Mouse (Mus musculus): ENCODE measurements around the gene Gtf2h3. TPM values are rescaled to one million over a fixed set of nuclear protein-coding genes. Genes with fewer than 3 reads are reported as not detected.

The Gtf2h3 gene
- polyA plus RNA-seq, 1 experiment: 46.1 TPM

GRCm38 (mm10) chr5:124552094-124552472 lies 26.9 kb upstream of the Gtf2h3 start:
- WGBS: 2% methylated on average over 9 of the region's 9 CpGs
- Histone ChIP-seq H3K4me1 (ENCODE audit: control insufficient read depth, insufficient read depth, low read length) (peaks cover 2% of the 10 kb centered on the region; the same call in 1 of the 2 replicates), H3K27me3 (ENCODE audit: control insufficient read depth, insufficient read depth, low read length) (no peaks in the 10 kb centered on the region), H3K27ac (ENCODE audit: insufficient read depth, low read length) (no peak overlapping the region), H3K4me3 (replicated peaks; ENCODE audit: insufficient read depth, low read depth, low read length) (peak overlapping the region; percentile 14)
- no peak for DNase-seq
- no peak for TF ChIP-seq CTCF (IDR thresholded peaks at IDR 0.05; ENCODE audit: borderline replicate concordance, insufficient read depth, low read depth, low read length)
- no peak for TF ChIP-seq POLR2A (IDR thresholded peaks at IDR 0.05; ENCODE audit: borderline replicate concordance, insufficient read depth, low read length)

GRCm38 (mm10) chr5:124552558-124553307 lies 26.2 kb upstream of the Gtf2h3 start, which contains the start of gene Ddx55:
Ddx55 (plus strand) TSS chr5:124552864.
- DNase-seq: peak; percentile 90 to 94
- under 1% methylated on average over 66 of the region's 66 CpGs for WGBS
- peak within 1 kb of the TSS; percentile 94 for H3K4me3 ChIP-seq (replicated peaks; ENCODE audit: insufficient read depth, low read depth, low read length)
- peaks cover 2% of the 10 kb centered on the region; the same call in 1 of the 2 replicates for H3K4me1 ChIP-seq (ENCODE audit: control insufficient read depth, insufficient read depth, low read length)
- peak; percentile 92 for TF ChIP-seq POLR2A (IDR thresholded peaks at IDR 0.05; ENCODE audit: borderline replicate concordance, insufficient read depth, low read length)
- TF ChIP-seq CTCF (IDR thresholded peaks at IDR 0.05; ENCODE audit: borderline replicate concordance, insufficient read depth, low read depth, low read length): no peak
- H3K27me3 ChIP-seq (ENCODE audit: control insufficient read depth, insufficient read depth, low read length): no peaks in the 10 kb centered on the region
- peak within 1 kb of the TSS; percentile 60; the same call in 1 of the 2 replicates for H3K27ac ChIP-seq (ENCODE audit: insufficient read depth, low read length)

GRCm38 (mm10) chr5:124553607-124554006 lies 25.3 kb upstream of the Gtf2h3 start:
- H3K4me3 ChIP-seq (replicated peaks; ENCODE audit: insufficient read depth, low read depth, low read length): peak overlapping the region; percentile 25
- TF ChIP-seq CTCF (IDR thresholded peaks at IDR 0.05; ENCODE audit: borderline replicate concordance, insufficient read depth, low read depth, low read length): no peak
- TF ChIP-seq POLR2A (IDR thresholded peaks at IDR 0.05; ENCODE audit: borderline replicate concordance, insufficient read depth, low read length): no peak
- no peak overlapping the region for H3K27ac ChIP-seq (ENCODE audit: insufficient read depth, low read length)
- H3K27me3 ChIP-seq (ENCODE audit: control insufficient read depth, insufficient read depth, low read length): no peaks in the 10 kb centered on the region
- H3K4me1 ChIP-seq (ENCODE audit: control insufficient read depth, insufficient read depth, low read length): peaks cover 2% of the 10 kb centered on the region; the same call in 1 of the 2 replicates
- 64% methylated on average over 6 of the region's 6 CpGs for WGBS
- no peak for DNase-seq

GRCm38 (mm10) chr5:124555145-124555544 lies 23.8 kb upstream of the Gtf2h3 start:
- DNase-seq: no peak
- 74% methylated on average over 1 of the region's 1 CpGs for WGBS
- H3K27ac ChIP-seq (ENCODE audit: insufficient read depth, low read length): no peak overlapping the region

GRCm38 (mm10) chr5:124571068-124571467 lies 7.9 kb upstream of the Gtf2h3 start:
- H3K27ac ChIP-seq (ENCODE audit: insufficient read depth, low read length): no peak overlapping the region
- TF ChIP-seq POLR2A (IDR thresholded peaks at IDR 0.05; ENCODE audit: borderline replicate concordance, insufficient read depth, low read length) (0 out of 2 replicates have a peak, but pooled peaks have one; percentile 24), CTCF (IDR thresholded peaks at IDR 0.05; ENCODE audit: borderline replicate concordance, insufficient read depth, low read depth, low read length) (no peak)
- peaks cover 5% of the 10 kb centered on the region for H3K4me1 ChIP-seq (ENCODE audit: control insufficient read depth, insufficient read depth, low read length)
- H3K4me3 ChIP-seq (replicated peaks; ENCODE audit: insufficient read depth, low read depth, low read length): no peak overlapping the region
- 15% methylated on average over 12 of the region's 12 CpGs for WGBS
- peak; percentile 81 to 91 for DNase-seq
- no peaks in the 10 kb centered on the region for H3K27me3 ChIP-seq (ENCODE audit: control insufficient read depth, insufficient read depth, low read length)

More at GRCm38 (mm10) chr5:124555145-124555544, 23.8 kb upstream of the Gtf2h3 start:
- H3K4me1 ChIP-seq (ENCODE audit: control insufficient read depth, insufficient read depth, low read length): peaks cover 2% of the 10 kb centered on the region; the same call in 1 of the 2 replicates
- no peak overlapping the region for H3K4me3 ChIP-seq (replicated peaks; ENCODE audit: insufficient read depth, low read depth, low read length)
- TF ChIP-seq POLR2A (IDR thresholded peaks at IDR 0.05; ENCODE audit: borderline replicate concordance, insufficient read depth, low read length) (no peak), CTCF (IDR thresholded peaks at IDR 0.05; ENCODE audit: borderline replicate concordance, insufficient read depth, low read depth, low read length) (no peak)
- no peaks in the 10 kb centered on the region for H3K27me3 ChIP-seq (ENCODE audit: control insufficient read depth, insufficient read depth, low read length)

- TF ChIP-seq CTCF (IDR thresholded peaks at IDR 0.05; ENCODE audit: borderline replicate concordance, insufficient read depth, low read depth, low read length): no peak
- no peak for TF ChIP-seq POLR2A (IDR thresholded peaks at IDR 0.05; ENCODE audit: borderline replicate concordance, insufficient read depth, low read length)
- Histone ChIP-seq H3K27me3 (ENCODE audit: control insufficient read depth, insufficient read depth, low read length) (no peaks in the 10 kb centered on the region), H3K4me3 (replicated peaks; ENCODE audit: insufficient read depth, low read depth, low read length) (no peak overlapping the region), H3K4me1 (ENCODE audit: control insufficient read depth, insufficient read depth, low read length) (peaks cover 5% of the 10 kb centered on the region), H3K27ac (ENCODE audit: insufficient read depth, low read length) (no peak overlapping the region)
- 91% methylated on average over 7 of the region's 7 CpGs for WGBS
- DNase-seq: no peak
Observed at GRCm38 (mm10) chr5:124575467-124575866, 3.5 kb upstream of the Gtf2h3 start.

GRCm38 (mm10) chr5:124582515-124582914 lies 3.6 kb downstream of the Gtf2h3 start:
- no peaks in the 10 kb centered on the region; the same call in 1 of the 2 replicates for H3K4me1 ChIP-seq (ENCODE audit: control insufficient read depth, insufficient read depth, low read length)
- 74% methylated on average over 5 of the region's 5 CpGs for WGBS
- H3K27ac ChIP-seq (ENCODE audit: insufficient read depth, low read length): no peak overlapping the region
- no peak overlapping the region for H3K4me3 ChIP-seq (replicated peaks; ENCODE audit: insufficient read depth, low read depth, low read length)
- TF ChIP-seq POLR2A (IDR thresholded peaks at IDR 0.05; ENCODE audit: borderline replicate concordance, insufficient read depth, low read length): no peak
- no peak for TF ChIP-seq CTCF (IDR thresholded peaks at IDR 0.05; ENCODE audit: borderline replicate concordance, insufficient read depth, low read depth, low read length)
- H3K27me3 ChIP-seq (ENCODE audit: control insufficient read depth, insufficient read depth, low read length): no peaks in the 10 kb centered on the region
- DNase-seq: no peak

- TF ChIP-seq POLR2A (IDR thresholded peaks at IDR 0.05; ENCODE audit: borderline replicate concordance, insufficient read depth, low read length) (no peak), CTCF (IDR thresholded peaks at IDR 0.05; ENCODE audit: borderline replicate concordance, insufficient read depth, low read depth, low read length) (no peak)
- H3K4me1 ChIP-seq (ENCODE audit: control insufficient read depth, insufficient read depth, low read length): no peaks in the 10 kb centered on the region
- H3K27me3 ChIP-seq (ENCODE audit: control insufficient read depth, insufficient read depth, low read length): no peaks in the 10 kb centered on the region
- no peak overlapping the region for H3K4me3 ChIP-seq (replicated peaks; ENCODE audit: insufficient read depth, low read depth, low read length)
- no peak for DNase-seq
- H3K27ac ChIP-seq (ENCODE audit: insufficient read depth, low read length): no peak overlapping the region
- 97% methylated on average over 3 of the region's 3 CpGs for WGBS
Observed at GRCm38 (mm10) chr5:124592768-124593167, 13.8 kb downstream of the Gtf2h3 start.

Data from cerebellum, adult 2 months (tissue).